Mouse (Mus musculus): ENCODE results near the gene Adipoq. TPM values are rescaled to one million over a fixed set of nuclear protein-coding genes. Genes with fewer than 3 reads are reported as not detected.

Adipoq gene
- polyA plus RNA-seq, 1 experiment: not detected

DNA sequence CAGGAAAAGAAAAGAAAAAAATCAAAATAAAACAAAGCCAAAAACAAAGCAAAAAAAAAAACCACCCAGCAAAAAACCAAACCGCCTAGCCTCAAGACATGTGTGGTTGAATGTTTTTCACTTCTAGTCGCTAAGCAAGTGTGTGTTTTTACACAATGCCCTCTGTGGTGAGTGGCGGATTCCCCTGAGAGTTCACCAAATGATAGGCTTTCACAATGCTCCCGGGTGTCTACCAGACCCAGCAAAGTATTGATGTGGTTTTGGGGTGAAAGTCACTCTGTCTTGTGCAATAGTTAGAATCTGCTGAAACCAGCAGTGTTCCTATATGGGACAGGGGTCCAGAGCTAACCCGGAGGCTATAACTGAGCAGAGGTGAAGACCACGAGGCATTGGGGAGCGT lies 2.0 kb upstream of the Adipoq start:
- H3K27me3 ChIP-seq (ENCODE audit: control insufficient read depth, insufficient read depth, insufficient read length): peaks cover 3% of the 10 kb centered on the region
- H3K36me3 ChIP-seq (ENCODE audit: control insufficient read depth, insufficient read depth): no peaks in the 10 kb centered on the region
- H3K79me3 ChIP-seq (ENCODE audit: low read depth): no peaks in the 10 kb centered on the region
- TF ChIP-seq USF1 (IDR thresholded peaks at IDR 0.05; ENCODE audit: low read depth) (no peak), MYOD1 (IDR thresholded peaks at IDR 0.05; ENCODE audit: control insufficient read depth, insufficient read length, low read depth) (no peak), CTCF (IDR thresholded peaks at IDR 0.05; ENCODE audit: control insufficient read depth, insufficient read depth, insufficient read length) (no peak), CEBPB (IDR thresholded peaks at IDR 0.05; ENCODE audit: low read depth) (peak; percentile 97)
- no peak overlapping the region for H3K4me3 ChIP-seq (ENCODE audit: insufficient read depth, poor library complexity, severe bottlenecking)
- no peak overlapping the region for H3ac ChIP-seq (ENCODE audit: control insufficient read depth, insufficient read length, low read depth)
- H3K79me2 ChIP-seq (ENCODE audit: control insufficient read depth, insufficient read depth): no peaks in the 10 kb centered on the region

- no peak overlapping the region for H3K4me3 ChIP-seq (ENCODE audit: insufficient read depth, poor library complexity, severe bottlenecking)
These were observed 1.1 kb upstream of the Adipoq start for GRCm38 (mm10) chr16:23145211-23145610.

DNA sequence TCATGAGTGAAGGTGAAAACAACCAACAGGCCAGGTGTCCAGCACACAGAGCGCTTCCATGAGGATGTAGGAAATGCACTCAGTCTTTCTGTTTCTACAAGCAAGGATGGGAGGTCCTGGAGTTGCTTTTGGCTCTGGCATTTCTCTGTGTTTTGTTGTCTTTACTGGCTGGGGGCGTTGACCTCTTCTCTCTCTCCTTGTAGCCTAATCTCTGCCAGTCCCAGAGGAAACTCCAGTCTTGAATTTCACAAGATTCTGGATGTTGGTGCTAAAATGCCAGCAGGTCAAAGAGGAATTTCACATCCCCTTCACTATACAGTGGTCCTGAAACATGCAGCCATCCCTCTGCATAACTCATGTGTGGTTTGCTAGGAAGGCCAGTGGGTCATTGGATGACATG lies 2.6 kb downstream of the Adipoq start:
- H3K36me3 ChIP-seq (ENCODE audit: control insufficient read depth, insufficient read depth): no peaks in the 10 kb centered on the region
- no peak for TF ChIP-seq FOSL1 (IDR thresholded peaks at IDR 0.05; ENCODE audit: insufficient read depth, low read length, poor library complexity, severe bottlenecking)
- TF ChIP-seq MYOG (IDR thresholded peaks at IDR 0.05; ENCODE audit: control insufficient read depth, extremely low read depth, insufficient read length): no peak
- no peak for TF ChIP-seq USF1 (IDR thresholded peaks at IDR 0.05; ENCODE audit: low read depth)
- no peak for TF ChIP-seq CTCF (IDR thresholded peaks at IDR 0.05; ENCODE audit: control insufficient read depth, insufficient read depth, insufficient read length)
- TF ChIP-seq CEBPB (IDR thresholded peaks at IDR 0.05; ENCODE audit: low read depth): no peak
- TF ChIP-seq MYOD1 (IDR thresholded peaks at IDR 0.05; ENCODE audit: control insufficient read depth, insufficient read length, low read depth): no peak
- TF ChIP-seq MAX (IDR thresholded peaks at IDR 0.05): no peak
- no peak overlapping the region for H3ac ChIP-seq (ENCODE audit: control insufficient read depth, insufficient read length, low read depth)
- H3K79me2 ChIP-seq (ENCODE audit: control insufficient read depth, insufficient read depth): no peaks in the 10 kb centered on the region
- peaks cover 3% of the 10 kb centered on the region for H3K27me3 ChIP-seq (ENCODE audit: control insufficient read depth, insufficient read depth, insufficient read length)
- H3K79me3 ChIP-seq (ENCODE audit: low read depth): no peaks in the 10 kb centered on the region
- no peak overlapping the region for H3K4me3 ChIP-seq (ENCODE audit: insufficient read depth, poor library complexity, severe bottlenecking)

More at GRCm38 (mm10) chr16:23145211-23145610, 1.1 kb upstream of the Adipoq start:
- Histone ChIP-seq H3K27me3 (ENCODE audit: control insufficient read depth, insufficient read depth, insufficient read length) (peaks cover 3% of the 10 kb centered on the region), H3ac (ENCODE audit: control insufficient read depth, insufficient read length, low read depth) (no peak overlapping the region), H3K36me3 (ENCODE audit: control insufficient read depth, insufficient read depth) (no peaks in the 10 kb centered on the region), H3K79me3 (ENCODE audit: low read depth) (no peaks in the 10 kb centered on the region), H3K79me2 (ENCODE audit: control insufficient read depth, insufficient read depth) (no peaks in the 10 kb centered on the region)
- TF ChIP-seq FOSL1 (IDR thresholded peaks at IDR 0.05; ENCODE audit: insufficient read depth, low read length, poor library complexity, severe bottlenecking) (no peak), MYOG (IDR thresholded peaks at IDR 0.05; ENCODE audit: control insufficient read depth, extremely low read depth, insufficient read length) (no peak), MYOD1 (IDR thresholded peaks at IDR 0.05; ENCODE audit: control insufficient read depth, insufficient read length, low read depth) (no peak), USF1 (IDR thresholded peaks at IDR 0.05; ENCODE audit: low read depth) (no peak)

- no peak overlapping the region for H3ac ChIP-seq (ENCODE audit: control insufficient read depth, insufficient read length, low read depth)
- no peaks in the 10 kb centered on the region for H3K79me3 ChIP-seq (ENCODE audit: low read depth)
- H3K79me2 ChIP-seq (ENCODE audit: control insufficient read depth, insufficient read depth): no peaks in the 10 kb centered on the region
- TF ChIP-seq CTCF (IDR thresholded peaks at IDR 0.05; ENCODE audit: control insufficient read depth, insufficient read depth, insufficient read length) (no peak), USF1 (IDR thresholded peaks at IDR 0.05; ENCODE audit: low read depth) (no peak), FOSL1 (IDR thresholded peaks at IDR 0.05; ENCODE audit: insufficient read depth, low read length, poor library complexity, severe bottlenecking) (no peak), MYOD1 (IDR thresholded peaks at IDR 0.05; ENCODE audit: control insufficient read depth, insufficient read length, low read depth) (no peak), MAX (IDR thresholded peaks at IDR 0.05) (no peak), MYOG (IDR thresholded peaks at IDR 0.05; ENCODE audit: control insufficient read depth, extremely low read depth, insufficient read length) (no peak), CEBPB (IDR thresholded peaks at IDR 0.05; ENCODE audit: low read depth) (no peak)
- no peak overlapping the region for H3K4me3 ChIP-seq (ENCODE audit: insufficient read depth, poor library complexity, severe bottlenecking)
- peaks cover 3% of the 10 kb centered on the region for H3K27me3 ChIP-seq (ENCODE audit: control insufficient read depth, insufficient read depth, insufficient read length)
- no peaks in the 10 kb centered on the region for H3K36me3 ChIP-seq (ENCODE audit: control insufficient read depth, insufficient read depth)
These were observed 3.1 kb downstream of the Adipoq start for GRCm38 (mm10) chr16:23149396-23149795.

GRCm38 (mm10) chr16:23151423-23151822 lies 5.1 kb downstream of the Adipoq start:
- no peak overlapping the region for H3K4me3 ChIP-seq (ENCODE audit: insufficient read depth, poor library complexity, severe bottlenecking)
- no peak overlapping the region for H3ac ChIP-seq (ENCODE audit: control insufficient read depth, insufficient read length, low read depth)
- no peaks in the 10 kb centered on the region for H3K36me3 ChIP-seq (ENCODE audit: control insufficient read depth, insufficient read depth)
- H3K27me3 ChIP-seq (ENCODE audit: control insufficient read depth, insufficient read depth, insufficient read length): peaks cover 3% of the 10 kb centered on the region
- no peaks in the 10 kb centered on the region for H3K79me3 ChIP-seq (ENCODE audit: low read depth)
- no peaks in the 10 kb centered on the region for H3K79me2 ChIP-seq (ENCODE audit: control insufficient read depth, insufficient read depth)
- TF ChIP-seq FOSL1 (IDR thresholded peaks at IDR 0.05; ENCODE audit: insufficient read depth, low read length, poor library complexity, severe bottlenecking) (no peak), MAX (IDR thresholded peaks at IDR 0.05) (no peak), MYOG (IDR thresholded peaks at IDR 0.05; ENCODE audit: control insufficient read depth, extremely low read depth, insufficient read length) (no peak), CEBPB (IDR thresholded peaks at IDR 0.05; ENCODE audit: low read depth) (no peak), CTCF (IDR thresholded peaks at IDR 0.05; ENCODE audit: control insufficient read depth, insufficient read depth, insufficient read length) (no peak), MYOD1 (IDR thresholded peaks at IDR 0.05; ENCODE audit: control insufficient read depth, insufficient read length, low read depth) (no peak), USF1 (IDR thresholded peaks at IDR 0.05; ENCODE audit: low read depth) (no peak)

DNA sequence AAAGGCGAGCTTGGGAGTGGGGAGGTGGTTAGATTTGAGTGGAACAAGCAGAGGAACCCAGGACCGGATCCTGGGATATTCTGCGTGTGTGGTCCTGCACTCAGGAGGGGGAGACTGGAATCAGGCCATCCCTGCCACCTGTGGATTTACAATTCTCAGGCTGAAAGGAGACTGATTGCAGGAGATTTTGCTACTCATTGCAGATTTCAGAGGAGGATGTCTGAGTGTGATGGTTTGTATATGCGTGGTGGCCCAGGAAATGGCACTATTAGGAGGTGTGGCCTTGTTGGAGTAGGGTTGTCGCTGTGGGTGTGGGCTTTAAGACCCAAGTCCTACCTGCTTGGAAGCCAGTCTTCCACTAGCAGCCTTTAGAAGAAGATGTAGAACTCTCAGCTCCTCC lies 7.9 kb downstream of the Adipoq start:
- no peak overlapping the region for H3ac ChIP-seq (ENCODE audit: control insufficient read depth, insufficient read length, low read depth)
- TF ChIP-seq CEBPB (IDR thresholded peaks at IDR 0.05; ENCODE audit: low read depth): no peak
- TF ChIP-seq MAX (IDR thresholded peaks at IDR 0.05): no peak
- no peak for TF ChIP-seq FOSL1 (IDR thresholded peaks at IDR 0.05; ENCODE audit: insufficient read depth, low read length, poor library complexity, severe bottlenecking)
- no peak for TF ChIP-seq CTCF (IDR thresholded peaks at IDR 0.05; ENCODE audit: control insufficient read depth, insufficient read depth, insufficient read length)
- no peak for TF ChIP-seq MYOD1 (IDR thresholded peaks at IDR 0.05; ENCODE audit: control insufficient read depth, insufficient read length, low read depth)
- no peak for TF ChIP-seq USF1 (IDR thresholded peaks at IDR 0.05; ENCODE audit: low read depth)
- TF ChIP-seq MYOG (IDR thresholded peaks at IDR 0.05; ENCODE audit: control insufficient read depth, extremely low read depth, insufficient read length): no peak
- H3K36me3 ChIP-seq (ENCODE audit: control insufficient read depth, insufficient read depth): no peaks in the 10 kb centered on the region
- H3K79me2 ChIP-seq (ENCODE audit: control insufficient read depth, insufficient read depth): no peaks in the 10 kb centered on the region
- H3K27me3 ChIP-seq (ENCODE audit: control insufficient read depth, insufficient read depth, insufficient read length): peaks cover under 1% of the 10 kb centered on the region
- H3K4me3 ChIP-seq (ENCODE audit: insufficient read depth, poor library complexity, severe bottlenecking): no peak overlapping the region
- no peaks in the 10 kb centered on the region for H3K79me3 ChIP-seq (ENCODE audit: low read depth)

Measured in C2C12 (cell line).